Mouse (Mus musculus) urinary bladder, postnatal 25 days (tissue): Measurements from ENCODE around the gene Herc2.
"Not testable (repeated sequence)": the region's sequence is repeated elsewhere in the genome, so short reads cannot be mapped to it uniquely, and the experiment has no call there.

Experiments
- DNase-seq: peaks from one replicate; pipeline ENCODE4 v3.0.0; 2022; ENCODE audit warnings: low spot score

Herc2 gene

DNA sequence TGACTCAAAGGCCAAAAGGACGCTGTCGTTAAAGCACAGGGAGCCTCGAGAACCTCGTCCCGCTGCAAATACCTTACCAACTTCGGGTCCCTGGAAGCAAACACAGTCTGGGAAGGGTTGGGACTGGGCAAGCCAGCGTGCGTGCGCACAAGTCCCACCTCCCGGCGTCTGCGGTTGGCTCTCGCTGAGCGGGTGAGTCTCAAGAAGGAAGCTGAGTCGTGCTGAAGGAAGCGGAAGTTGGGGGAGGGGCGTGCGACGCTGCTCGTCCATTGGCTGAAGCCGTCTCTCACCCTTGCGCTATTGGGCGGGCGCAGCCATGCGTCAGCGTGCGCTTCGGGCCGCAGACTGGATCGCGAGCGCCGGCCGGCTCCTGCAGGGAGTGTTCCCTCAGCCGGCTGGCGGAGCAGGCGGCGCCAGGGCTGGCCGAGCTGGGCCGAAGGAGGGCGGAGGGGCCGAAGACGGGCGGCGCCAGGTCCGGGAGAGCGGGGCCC, at the start of gene Herc2:
TSS of gene Herc2 (plus strand) at position 366 of the 491 bp plus-strand sequence.
- DNase-seq: peak; percentile 97

DNA sequence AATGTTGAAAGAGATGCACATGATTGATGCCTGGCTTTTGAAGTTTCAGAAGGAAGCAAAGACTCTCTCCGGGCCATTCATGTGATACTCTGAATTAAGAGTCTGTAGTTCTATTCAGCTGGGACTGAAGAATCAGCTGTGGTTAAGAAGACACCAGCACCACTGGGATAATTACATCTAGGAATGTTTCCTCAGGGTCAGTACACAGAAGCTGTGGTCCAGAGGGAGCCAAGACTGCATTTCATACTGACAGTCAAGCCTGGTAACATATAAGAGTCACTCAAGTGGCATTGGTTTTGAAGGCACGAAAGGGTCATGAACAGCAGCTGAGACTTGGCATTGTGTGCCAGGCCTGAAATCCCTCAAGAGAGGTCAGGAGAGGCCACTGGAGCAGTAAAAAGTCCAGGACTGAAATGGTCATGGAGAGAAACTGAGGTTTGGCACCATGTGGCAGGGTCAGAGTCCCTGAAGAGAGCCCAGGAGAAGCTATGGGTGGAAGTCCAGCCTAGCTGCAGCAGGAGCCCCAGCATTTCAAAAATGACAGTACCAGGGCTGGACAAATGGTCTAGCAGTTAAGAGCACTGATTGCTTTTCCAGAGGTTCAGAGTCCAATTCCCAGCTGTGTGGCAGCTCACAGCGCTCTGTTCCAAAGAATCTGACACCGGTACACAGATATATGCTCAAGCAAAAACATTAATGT, 39.5 kb upstream of the Herc2 start:
- DNase-seq: no peak

GRCm38 (mm10) chr7:56011018-56011333, 39.0 kb upstream of the Herc2 start:
- no peak for DNase-seq

DNA sequence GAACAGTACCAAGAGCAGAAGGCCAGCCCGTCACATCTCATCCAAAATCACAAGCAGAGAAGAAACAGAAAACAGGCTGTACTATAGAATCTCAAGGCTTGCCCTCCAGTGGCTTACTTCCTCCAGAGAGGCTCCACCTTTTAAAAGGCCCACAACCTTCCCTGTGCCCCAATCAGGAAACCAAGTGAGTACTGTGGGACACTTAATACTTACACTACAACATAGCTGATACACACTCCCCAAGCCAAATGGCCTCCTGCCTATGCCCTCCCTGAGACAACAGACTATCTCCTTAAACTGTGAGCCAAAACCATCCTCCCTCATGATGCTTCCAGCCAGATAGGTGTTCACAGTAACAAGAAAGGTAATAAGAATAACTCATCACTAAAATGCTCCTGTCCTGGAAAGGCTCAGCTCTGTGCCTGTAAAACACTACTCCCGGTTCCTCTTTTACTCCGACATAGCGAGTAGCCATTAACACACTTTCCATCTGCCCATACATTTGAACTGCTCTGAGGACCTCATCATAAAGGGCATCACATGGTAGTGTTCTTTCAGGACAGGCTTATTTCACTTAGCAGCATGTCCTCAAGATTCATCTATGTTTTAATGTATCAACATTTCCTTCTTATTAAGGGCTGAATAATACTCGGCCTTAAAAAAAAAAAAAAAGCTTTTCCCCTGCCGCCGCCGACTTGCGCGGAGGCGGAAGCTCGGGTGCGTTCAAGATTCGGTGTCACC, 36.6 kb upstream of the Herc2 start:
- DNase-seq: no peak

DNA sequence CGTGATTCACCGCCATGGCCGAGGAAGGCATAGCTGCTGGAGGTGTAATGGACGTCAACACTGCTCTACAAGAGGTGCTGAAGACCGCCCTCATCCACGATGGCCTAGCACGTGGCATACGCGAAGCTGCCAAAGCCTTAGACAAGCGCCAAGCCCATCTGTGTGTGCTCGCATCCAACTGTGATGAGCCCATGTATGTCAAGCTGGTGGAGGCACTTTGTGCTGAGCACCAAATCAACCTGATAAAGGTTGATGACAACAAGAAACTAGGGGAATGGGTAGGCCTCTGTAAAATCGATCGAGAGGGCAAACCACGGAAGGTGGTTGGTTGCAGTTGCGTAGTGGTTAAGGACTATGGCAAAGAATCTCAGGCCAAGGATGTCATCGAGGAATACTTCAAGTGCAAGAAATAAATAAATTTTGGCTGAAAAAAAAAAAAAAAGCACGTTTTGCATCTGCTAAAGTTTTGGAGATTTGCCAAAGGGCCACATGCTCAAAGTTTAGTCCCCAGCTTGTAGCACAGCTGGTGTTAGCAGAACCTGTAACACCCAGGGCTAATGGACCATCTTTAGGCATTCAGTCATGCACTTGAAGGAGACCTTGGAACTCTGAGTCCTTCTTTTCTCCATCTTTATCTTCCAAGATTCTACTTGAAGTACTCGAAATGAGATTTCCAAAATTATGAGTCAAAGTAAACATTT, 35.8 kb upstream of the Herc2 start:
- not testable (repeated sequence) for DNase-seq

GRCm38 (mm10) chr7:56015172-56015571, 34.8 kb upstream of the Herc2 start:
- no peak for DNase-seq

DNA sequence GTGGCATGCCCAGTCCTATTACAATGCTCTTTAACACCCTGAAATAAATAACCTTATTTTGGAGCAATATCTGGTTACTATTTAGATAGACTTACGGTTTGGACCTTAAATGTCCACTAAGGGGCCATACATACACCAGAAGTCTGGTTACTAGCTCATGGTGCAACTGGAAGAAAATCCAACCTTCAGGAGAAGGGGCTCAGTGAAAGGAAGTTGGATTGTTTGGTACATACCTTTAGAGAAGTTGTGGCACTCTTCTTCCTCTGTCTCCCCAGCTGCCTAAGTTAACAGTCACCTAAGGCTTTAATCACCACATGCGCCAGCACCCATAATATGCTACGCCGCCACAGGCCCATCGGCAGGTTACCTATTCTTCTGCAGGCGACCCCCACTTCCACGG, 34.2 kb upstream of the Herc2 start:
- no peak for DNase-seq

DNA sequence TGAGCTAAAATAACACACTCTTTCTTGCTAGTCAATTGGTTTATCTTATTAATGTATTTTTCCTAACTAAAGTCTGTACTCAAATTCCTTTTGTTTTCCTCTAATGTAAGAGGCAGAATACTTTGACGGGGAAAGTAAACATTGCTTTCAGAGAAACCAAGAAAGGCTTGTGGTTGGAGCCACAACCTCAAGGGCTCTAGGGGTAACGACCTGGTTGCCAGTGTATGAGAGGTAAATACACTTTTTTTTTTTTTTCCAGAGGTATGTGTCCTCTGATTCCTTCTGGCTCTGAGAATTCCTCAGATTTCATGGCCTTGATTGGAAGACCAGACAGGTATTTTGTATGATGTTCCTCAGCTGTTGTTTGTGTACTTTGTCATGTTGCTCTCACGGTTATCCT, 32.2 kb upstream of the Herc2 start:
- DNase-seq: no peak

GRCm38 (mm10) chr7:56018446-56018971, 31.5 kb upstream of the Herc2 start:
- DNase-seq: no peak

- DNase-seq: peak; percentile 71
Measured at GRCm38 (mm10) chr7:56018972-56019929, 30.7 kb upstream of the Herc2 start.

DNA sequence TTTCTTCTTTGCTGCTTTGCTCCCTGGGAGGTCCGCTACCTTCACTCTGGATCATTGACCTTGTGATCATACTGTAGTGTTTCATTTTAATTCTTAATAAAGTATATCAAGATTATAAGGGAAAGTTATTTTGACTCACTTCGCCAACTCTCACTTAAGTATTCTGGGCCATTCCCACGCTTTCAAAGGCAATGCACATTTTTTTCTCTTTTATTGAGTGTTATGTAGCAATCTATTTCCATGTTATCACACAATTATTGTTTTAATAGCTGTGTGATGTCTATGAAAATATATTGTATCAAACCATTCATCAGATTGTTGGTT, 30.1 kb upstream of the Herc2 start, which contains the start of gene Nipa1:
TSS of gene Nipa1 (minus strand) at position 25 of the 324 bp plus-strand sequence.
- DNase-seq: no peak

DNA sequence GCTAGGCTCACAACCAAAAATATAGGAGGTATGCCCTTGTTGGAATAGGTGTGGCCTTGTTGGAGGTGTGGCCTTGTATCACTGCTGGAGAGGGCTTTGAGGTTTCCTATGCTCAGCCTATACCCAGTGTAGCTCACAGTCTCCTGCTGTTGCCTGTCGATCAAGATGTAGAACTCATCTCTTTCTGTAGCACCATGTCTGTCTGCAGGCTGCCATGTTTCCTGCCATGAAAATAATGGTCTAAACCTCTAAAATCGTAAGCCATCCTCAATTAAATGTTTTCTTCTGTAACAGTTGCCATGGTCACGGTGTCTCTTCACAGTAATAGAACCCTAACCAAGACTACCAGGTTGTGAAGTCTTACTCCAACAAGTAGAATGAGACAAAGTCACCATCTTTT, 26.4 kb upstream of the Herc2 start:
- DNase-seq: no peak

GRCm38 (mm10) chr7:56042353-56042752, 7.6 kb upstream of the Herc2 start:
- peak; percentile 76 for DNase-seq

DNA sequence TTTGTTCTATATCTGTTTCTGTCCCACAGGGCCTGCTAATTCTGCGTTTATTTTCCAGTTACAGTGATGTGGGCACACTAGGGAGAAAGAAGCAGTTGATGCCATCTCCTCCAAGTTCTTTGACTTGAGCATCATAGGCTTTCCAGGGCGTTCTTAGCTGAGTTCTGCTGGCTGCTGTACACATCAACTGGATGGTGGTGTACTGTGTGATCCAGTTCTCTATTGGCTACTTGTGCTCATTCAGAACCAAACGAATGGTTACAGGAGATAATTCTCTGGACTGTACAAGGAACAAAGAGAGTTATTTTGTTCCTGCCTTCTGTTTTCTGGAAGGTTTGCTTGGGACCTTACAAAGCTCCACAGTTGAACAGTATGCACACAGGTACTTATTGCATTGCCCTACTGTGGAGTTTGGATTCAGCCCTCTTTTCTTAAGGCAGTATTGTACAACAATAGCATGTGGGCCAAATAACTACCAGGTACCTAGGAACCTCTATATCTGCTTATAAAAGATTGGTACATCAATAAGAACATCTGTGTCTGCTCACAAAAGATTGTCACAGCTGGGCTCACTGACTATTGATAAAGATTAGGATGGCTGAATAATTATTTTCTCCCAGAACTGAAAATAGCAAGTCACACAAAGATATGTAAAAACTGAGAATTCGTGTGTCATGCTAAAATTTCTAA, 6.3 kb upstream of the Herc2 start:
- no peak for DNase-seq

GRCm38 (mm10) chr7:56044267-56044629, 5.7 kb upstream of the Herc2 start:
- no peak for DNase-seq

- DNase-seq: no peak
Measured at GRCm38 (mm10) chr7:56047178-56047577, 2.8 kb upstream of the Herc2 start.

GRCm38 (mm10) chr7:56050487-56050911, 503 bp downstream of the Herc2 start:
- DNase-seq: peak; percentile 25

DNA sequence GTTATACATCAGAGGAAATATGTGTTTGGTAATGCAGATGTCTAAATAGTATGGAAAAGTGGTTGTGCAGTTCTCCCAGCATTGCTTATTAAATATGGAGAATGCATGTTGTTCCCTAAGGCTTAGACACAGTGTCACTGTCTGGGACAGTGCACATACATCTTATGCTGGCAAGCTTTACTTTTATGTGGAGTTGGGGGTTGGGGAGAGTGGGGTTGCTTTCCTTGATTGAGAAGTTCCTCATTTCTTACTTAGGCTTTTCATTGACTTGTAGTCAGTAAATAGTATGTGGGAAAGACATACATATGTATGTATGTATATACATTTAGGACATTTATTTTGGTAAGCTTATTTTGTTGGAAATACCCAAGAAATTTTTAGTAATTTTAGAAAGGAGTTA, 3.0 kb downstream of the Herc2 start:
- DNase-seq: no peak

- DNase-seq: no peak
Measured at GRCm38 (mm10) chr7:56055338-56055737, 5.3 kb downstream of the Herc2 start.

- no peak for DNase-seq
Measured at GRCm38 (mm10) chr7:56064876-56065275, 14.9 kb downstream of the Herc2 start.

GRCm38 (mm10) chr7:56066136-56066535, 16.1 kb downstream of the Herc2 start:
- DNase-seq: no peak
